Mouse (Mus musculus): ENCODE measurements around the gene Fkbp4. TPM values are rescaled to one million over a fixed set of nuclear protein-coding genes. Genes with fewer than 3 reads are reported as not detected.

Fkbp4 gene
- polyA plus RNA-seq, 1 experiment, result 185 TPM

DNA sequence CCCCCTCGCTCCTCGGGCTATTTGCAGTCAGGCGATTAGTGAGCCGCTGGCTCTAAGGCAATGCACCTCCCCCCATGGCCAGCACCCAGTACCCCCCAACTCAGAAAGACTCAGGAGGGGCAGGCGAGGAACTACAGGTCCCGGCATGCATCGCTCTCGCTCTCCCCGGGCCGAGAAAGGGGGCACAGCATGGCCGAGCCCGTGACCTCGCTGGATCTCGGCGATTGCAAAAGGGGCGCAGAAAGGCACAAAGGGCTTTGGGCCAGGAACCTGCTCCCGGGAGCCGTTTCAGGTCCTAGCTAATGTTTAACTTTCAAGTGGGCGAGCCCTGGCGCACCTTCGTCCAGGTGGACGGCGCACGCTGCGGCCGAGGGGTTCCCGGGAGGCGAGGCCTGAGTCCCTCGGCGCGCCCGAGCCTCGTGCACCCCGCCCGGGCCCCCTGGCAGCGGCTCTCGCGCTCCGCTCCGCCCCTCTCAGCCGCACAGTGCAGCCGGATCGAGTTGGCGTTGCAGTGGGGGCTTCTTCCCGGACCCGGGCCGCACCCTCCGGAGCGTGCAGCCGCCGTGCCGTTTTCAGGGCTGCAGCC is 653 bp downstream of the Fkbp4 start:
- TF ChIP-seq GATA1 (IDR thresholded peaks at IDR 0.05; ENCODE audit: borderline replicate concordance, low read length) (no peak), FLI1 (IDR thresholded peaks at IDR 0.05; ENCODE audit: low read length) (no peak)
- Histone ChIP-seq H3K4me1 (peaks cover 43% of the 10 kb centered on the region), H3K36me3 (replicated peaks; ENCODE audit: low read length) (peaks cover 40% of the 10 kb centered on the region), H3K4me3 (replicated peaks) (peak overlapping the region; percentile 98), H3K9me3 (no peaks in the 10 kb centered on the region), H3K27me3 (replicated peaks) (no peaks in the 10 kb centered on the region)

DNA sequence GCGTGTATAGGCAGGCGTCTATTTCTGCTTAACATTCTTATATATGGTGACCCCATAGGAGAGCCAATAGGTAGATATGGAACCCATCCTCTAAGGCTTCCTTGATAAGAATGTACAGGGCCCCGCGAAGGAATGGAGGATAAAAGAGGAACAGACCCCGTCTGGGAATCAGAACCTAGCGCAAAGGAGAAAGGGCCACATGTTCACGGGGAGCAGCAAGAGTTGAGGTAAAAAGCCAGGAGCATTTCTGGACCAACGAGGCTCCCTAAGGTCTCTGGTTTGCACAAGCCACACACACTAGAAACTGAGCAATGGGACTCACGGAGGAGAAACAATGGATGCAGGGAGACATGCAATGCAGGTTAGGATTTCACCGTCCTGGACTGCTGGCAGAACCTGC is 1.2 kb downstream of the Fkbp4 start:
- peaks cover 45% of the 10 kb centered on the region for H3K36me3 ChIP-seq (replicated peaks; ENCODE audit: low read length)
- peak overlapping the region; percentile 98 for H3K4me3 ChIP-seq (replicated peaks)
- no peaks in the 10 kb centered on the region for H3K27me3 ChIP-seq (replicated peaks)
- H3K9me3 ChIP-seq, result no peaks in the 10 kb centered on the region
- peaks cover 43% of the 10 kb centered on the region for H3K4me1 ChIP-seq
- TF ChIP-seq FLI1 (IDR thresholded peaks at IDR 0.05; ENCODE audit: low read length) (no peak), GATA1 (IDR thresholded peaks at IDR 0.05; ENCODE audit: borderline replicate concordance, low read length) (no peak)

DNA sequence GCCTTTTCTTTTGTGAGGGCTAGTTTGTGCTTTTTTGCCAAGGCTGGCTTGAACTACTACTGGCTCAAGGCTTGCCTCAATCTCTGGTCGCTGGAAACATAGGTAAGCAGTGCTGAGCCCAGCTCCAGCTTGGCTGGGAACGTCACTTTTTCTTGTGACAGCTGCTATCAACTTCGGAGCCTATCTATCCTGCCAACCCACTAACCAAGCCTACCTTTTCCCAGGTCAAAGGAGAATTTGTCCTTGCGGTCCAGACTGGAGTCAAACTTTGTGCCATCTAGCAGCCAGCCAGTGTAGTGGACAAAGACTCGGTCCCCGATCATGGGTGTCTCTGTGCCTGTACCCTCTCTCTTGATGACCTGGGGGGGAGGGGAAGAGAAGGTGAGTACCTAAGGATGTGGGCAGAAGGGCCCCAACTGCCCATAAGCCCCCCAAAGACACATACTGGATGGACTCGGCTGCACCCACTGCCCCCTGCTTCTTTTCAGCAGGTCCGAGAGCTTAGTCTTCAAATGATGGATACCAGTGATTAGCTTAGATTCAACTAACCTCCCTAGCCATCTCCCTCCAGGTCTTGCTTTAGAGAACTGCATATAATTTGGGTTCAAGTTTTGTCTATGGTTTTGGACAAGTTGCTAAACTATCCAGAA is 2.0 kb downstream of the Fkbp4 start:
- H3K36me3 ChIP-seq (replicated peaks; ENCODE audit: low read length), result peaks cover 53% of the 10 kb centered on the region
- H3K4me1 ChIP-seq, result peaks cover 43% of the 10 kb centered on the region
- TF ChIP-seq FLI1 (IDR thresholded peaks at IDR 0.05; ENCODE audit: low read length) (no peak), GATA1 (IDR thresholded peaks at IDR 0.05; ENCODE audit: borderline replicate concordance, low read length) (no peak)
- H3K4me3 ChIP-seq (replicated peaks), result peak overlapping the region; percentile 7
- H3K9me3 ChIP-seq, result no peaks in the 10 kb centered on the region
- H3K27me3 ChIP-seq (replicated peaks), result no peaks in the 10 kb centered on the region

DNA sequence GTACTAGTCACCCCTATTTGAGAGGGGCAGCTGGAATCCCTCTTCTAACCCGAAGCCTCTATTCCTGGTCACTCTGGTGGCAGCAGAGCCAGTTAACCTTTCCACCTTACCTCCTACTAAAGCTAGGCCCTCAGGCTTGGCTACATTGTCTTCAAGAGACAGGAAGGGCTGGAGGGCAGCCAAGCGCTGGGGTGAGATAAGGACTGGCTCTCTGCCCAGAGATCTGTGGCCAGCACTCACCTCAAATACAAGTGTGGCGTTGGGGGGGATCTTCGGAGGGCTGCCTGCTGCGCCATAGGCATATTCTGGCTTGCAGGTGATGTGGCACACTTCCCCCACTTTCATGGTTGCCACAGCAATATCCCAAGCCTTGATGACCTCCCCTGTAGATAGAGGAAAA is 3.0 kb downstream of the Fkbp4 start:
- TF ChIP-seq FLI1 (IDR thresholded peaks at IDR 0.05; ENCODE audit: low read length) (no peak), GATA1 (IDR thresholded peaks at IDR 0.05; ENCODE audit: borderline replicate concordance, low read length) (no peak)
- peaks cover 62% of the 10 kb centered on the region for H3K36me3 ChIP-seq (replicated peaks; ENCODE audit: low read length)
- no peak overlapping the region for H3K4me3 ChIP-seq (replicated peaks)
- no peaks in the 10 kb centered on the region for H3K27me3 ChIP-seq (replicated peaks)
- H3K9me3 ChIP-seq, result no peaks in the 10 kb centered on the region
- peaks cover 41% of the 10 kb centered on the region for H3K4me1 ChIP-seq

DNA sequence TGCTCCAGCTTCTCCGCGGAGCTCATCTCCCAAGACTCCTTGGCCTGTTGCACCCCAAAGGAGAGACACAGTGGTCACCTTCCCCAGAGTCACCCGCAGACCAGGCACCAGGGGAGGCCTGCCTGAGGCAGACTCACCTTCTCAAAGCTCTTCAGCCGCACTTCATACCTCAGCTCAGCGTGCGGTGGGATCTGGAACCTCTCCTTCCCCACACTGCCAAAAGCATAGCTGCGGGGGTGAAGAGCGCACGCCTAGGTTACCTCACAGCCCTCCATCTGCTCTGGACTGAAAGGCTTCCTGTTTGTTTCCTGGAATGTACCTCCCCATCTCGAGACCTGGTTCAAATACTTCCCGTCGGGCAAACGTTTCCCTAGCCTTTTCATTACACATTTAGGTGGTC is 4.9 kb downstream of the Fkbp4 start:
- peaks cover 29% of the 10 kb centered on the region for H3K4me1 ChIP-seq
- peaks cover 80% of the 10 kb centered on the region for H3K36me3 ChIP-seq (replicated peaks; ENCODE audit: low read length)
- H3K4me3 ChIP-seq (replicated peaks), result no peak overlapping the region
- no peaks in the 10 kb centered on the region for H3K9me3 ChIP-seq
- H3K27me3 ChIP-seq (replicated peaks), result no peaks in the 10 kb centered on the region
- TF ChIP-seq GATA1 (IDR thresholded peaks at IDR 0.05; ENCODE audit: borderline replicate concordance, low read length) (no peak), FLI1 (IDR thresholded peaks at IDR 0.05; ENCODE audit: low read length) (no peak)

DNA sequence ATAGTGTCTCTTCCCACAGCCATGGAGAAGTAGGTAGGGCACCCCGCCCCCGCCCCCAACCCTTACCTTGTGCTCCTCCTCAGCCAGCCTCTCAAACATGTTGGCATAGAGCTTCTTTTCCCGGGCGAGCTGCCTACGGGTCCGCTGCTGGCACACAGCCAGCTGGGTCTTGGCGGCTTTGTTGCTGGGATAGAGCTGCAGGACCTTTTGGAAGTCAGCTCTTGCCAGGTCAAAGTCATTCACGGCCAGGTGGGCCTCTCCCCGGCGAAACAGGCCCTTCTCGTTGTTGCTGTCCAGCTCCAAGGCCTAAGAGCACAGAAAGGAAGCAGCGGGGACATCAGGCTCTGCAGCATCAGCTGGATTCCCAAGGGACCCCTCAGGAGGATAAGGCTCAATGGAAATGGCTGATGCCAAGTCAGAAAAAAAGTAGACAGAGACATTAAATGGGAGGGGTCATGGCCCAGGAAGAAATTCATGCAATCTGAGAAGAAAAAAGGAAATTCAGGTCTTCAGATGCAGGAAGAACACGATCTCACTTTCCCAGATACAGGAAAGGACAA is 6.0 kb downstream of the Fkbp4 start:
- Histone ChIP-seq H3K4me3 (replicated peaks) (no peak overlapping the region), H3K36me3 (replicated peaks; ENCODE audit: low read length) (peaks cover 91% of the 10 kb centered on the region), H3K27me3 (replicated peaks) (no peaks in the 10 kb centered on the region), H3K9me3 (no peaks in the 10 kb centered on the region), H3K4me1 (peaks cover 27% of the 10 kb centered on the region)
- no peak for TF ChIP-seq FLI1 (IDR thresholded peaks at IDR 0.05; ENCODE audit: low read length)
- no peak for TF ChIP-seq GATA1 (IDR thresholded peaks at IDR 0.05; ENCODE audit: borderline replicate concordance, low read length)

DNA sequence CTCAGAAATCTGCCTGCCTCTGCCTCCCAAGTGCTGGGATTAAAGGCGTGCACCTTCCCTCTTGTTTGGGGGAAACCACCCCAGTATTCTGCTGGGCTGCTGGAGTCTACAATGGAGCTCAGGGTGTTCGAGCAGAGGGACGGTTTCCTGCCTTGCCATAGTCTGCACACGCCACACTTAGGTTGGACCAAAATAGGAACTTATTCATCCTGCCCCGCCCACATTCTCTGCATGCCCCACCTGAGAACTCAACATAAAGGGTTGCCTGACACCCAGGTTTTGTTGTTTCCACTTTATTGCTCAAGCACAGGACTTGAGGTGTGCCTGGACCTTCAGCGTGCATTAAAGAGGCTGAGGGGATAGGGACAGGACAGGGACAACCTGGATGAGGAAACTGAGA is 8.7 kb downstream of the Fkbp4 start:
- no peaks in the 10 kb centered on the region for H3K27me3 ChIP-seq (replicated peaks)
- no peaks in the 10 kb centered on the region for H3K9me3 ChIP-seq
- H3K4me1 ChIP-seq, result peaks cover 6% of the 10 kb centered on the region
- no peak overlapping the region for H3K4me3 ChIP-seq (replicated peaks)
- TF ChIP-seq FLI1 (IDR thresholded peaks at IDR 0.05; ENCODE audit: low read length) (no peak), GATA1 (IDR thresholded peaks at IDR 0.05; ENCODE audit: borderline replicate concordance, low read length) (no peak)
- peaks cover 77% of the 10 kb centered on the region for H3K36me3 ChIP-seq (replicated peaks; ENCODE audit: low read length)

DNA sequence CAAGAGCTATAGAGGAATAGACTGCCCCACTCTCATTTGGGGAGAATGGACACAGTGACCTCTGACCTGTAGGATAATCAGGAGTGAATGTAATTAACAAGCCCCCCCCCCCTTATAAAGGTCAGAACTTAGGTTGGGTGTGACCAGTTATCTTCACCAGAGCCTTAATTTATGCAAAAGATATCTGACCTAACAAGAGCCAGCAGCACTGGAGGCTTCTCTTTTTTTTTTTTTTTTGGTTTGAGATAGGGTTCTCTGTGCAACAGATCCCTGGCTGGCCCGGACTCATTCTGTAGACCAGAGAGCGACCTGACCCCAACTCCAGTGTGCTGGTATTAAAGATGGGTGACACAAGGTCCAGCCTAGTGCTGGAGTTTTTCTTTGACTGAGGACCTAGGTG is 9.2 kb downstream of the Fkbp4 start:
- H3K9me3 ChIP-seq, result no peaks in the 10 kb centered on the region
- peaks cover 7% of the 10 kb centered on the region for H3K4me1 ChIP-seq
- peaks cover 71% of the 10 kb centered on the region for H3K36me3 ChIP-seq (replicated peaks; ENCODE audit: low read length)
- no peaks in the 10 kb centered on the region for H3K27me3 ChIP-seq (replicated peaks)
- H3K4me3 ChIP-seq (replicated peaks), result no peak overlapping the region
- TF ChIP-seq FLI1 (IDR thresholded peaks at IDR 0.05; ENCODE audit: low read length) (no peak), GATA1 (IDR thresholded peaks at IDR 0.05; ENCODE audit: borderline replicate concordance, low read length) (no peak)

DNA sequence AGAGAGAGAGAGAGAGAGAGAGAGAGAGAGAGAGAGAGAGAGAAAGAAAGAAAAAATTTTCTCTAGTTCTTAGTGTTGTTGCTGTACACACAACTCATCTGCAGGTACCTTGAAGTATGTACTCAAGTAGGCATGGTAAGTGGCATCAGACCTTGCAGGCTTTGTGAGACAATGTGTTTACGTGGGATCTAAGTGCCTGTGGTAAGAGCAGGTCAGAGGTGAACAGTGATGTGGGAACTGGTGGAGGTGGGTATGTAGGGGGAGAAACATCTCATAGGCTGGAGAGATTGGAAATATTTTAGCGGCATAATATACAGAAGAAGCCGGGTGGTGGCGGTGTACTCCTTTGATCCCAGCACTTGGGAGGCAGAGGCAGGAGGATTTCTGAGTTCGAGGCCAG is 10.9 kb downstream of the Fkbp4 start:
- no peaks in the 10 kb centered on the region for H3K9me3 ChIP-seq
- TF ChIP-seq GATA1 (IDR thresholded peaks at IDR 0.05; ENCODE audit: borderline replicate concordance, low read length) (no peak), FLI1 (IDR thresholded peaks at IDR 0.05; ENCODE audit: low read length) (no peak)
- H3K36me3 ChIP-seq (replicated peaks; ENCODE audit: low read length), result peaks cover 54% of the 10 kb centered on the region
- H3K4me3 ChIP-seq (replicated peaks), result no peak overlapping the region
- peaks cover 12% of the 10 kb centered on the region for H3K4me1 ChIP-seq
- H3K27me3 ChIP-seq (replicated peaks), result no peaks in the 10 kb centered on the region

DNA sequence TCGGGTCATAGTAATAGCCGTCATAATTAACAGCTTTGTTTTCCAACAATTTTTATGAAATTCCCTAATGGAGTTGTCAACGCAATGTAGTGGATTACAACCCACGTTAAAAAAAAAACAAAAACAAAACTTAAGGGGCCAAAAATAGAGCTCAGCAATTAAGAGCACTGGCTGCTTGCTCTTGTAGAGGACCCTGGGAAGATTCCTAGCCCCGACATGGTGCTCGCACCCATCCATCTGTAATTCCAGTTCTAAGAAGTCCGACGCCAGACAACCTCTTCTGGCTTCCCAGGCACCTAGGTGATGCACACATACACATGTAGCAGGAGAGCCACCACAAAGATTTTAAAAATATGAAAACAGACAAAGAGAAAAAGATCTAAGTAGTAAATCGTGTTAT is 13.4 kb downstream of the Fkbp4 start:
- Histone ChIP-seq H3K36me3 (replicated peaks; ENCODE audit: low read length) (peaks cover 30% of the 10 kb centered on the region), H3K4me3 (replicated peaks) (peak overlapping the region; percentile 98), H3K9me3 (no peaks in the 10 kb centered on the region), H3K4me1 (peaks cover 31% of the 10 kb centered on the region), H3K27me3 (replicated peaks) (no peaks in the 10 kb centered on the region)
- no peak for TF ChIP-seq GATA1 (IDR thresholded peaks at IDR 0.05; ENCODE audit: borderline replicate concordance, low read length)
- no peak for TF ChIP-seq FLI1 (IDR thresholded peaks at IDR 0.05; ENCODE audit: low read length)
